Mouse (Mus musculus) embryonic facial prominence, embryonic 15.5 days (tissue): Measurements from ENCODE around the gene Wdr78. TPM values are rescaled to one million over a fixed set of nuclear protein-coding genes. Genes with fewer than 3 reads are reported as not detected.

Source experiments
- polyA plus RNA-seq: library from polyadenylated mRNA; unstranded; fragments of >200 nt; fragmentation: Nextera tagmentation; extraction: Ambion mirVana; gene quantifications from 2 replicates; pipeline ENCODE4 v1.2.1, GENCODE M21; 2015

Wdr78 gene
- polyA plus RNA-seq, 1 experiment from 2014 or later = 8.6 TPM

Other genes with a start within 250 kb of the Wdr78 start
- 0.83 and 1.8 TPM in 2 replicates for gene Tctex1d1, start 135.9 kb downstream of the Wdr78 start, polyA plus RNA-seq
- not detected in 2 replicates for gene Insl5, start 87.7 kb downstream of the Wdr78 start, polyA plus RNA-seq
- 37.1 and 56.1 TPM in 2 replicates for gene Mier1, start 165 bp downstream of the Wdr78 start, polyA plus RNA-seq
- gene Slc35d1, start 100.6 kb upstream of the Wdr78 start, polyA plus RNA-seq = 11.9 and 13.1 TPM in 2 replicates
- not detected in 2 replicates for gene 4921539E11Rik, start 176.3 kb upstream of the Wdr78 start, polyA plus RNA-seq
- 17.0 and 18.6 TPM in 2 replicates for gene Oma1, start 199.3 kb upstream of the Wdr78 start, polyA plus RNA-seq